Mouse (Mus musculus) macrophage (primary cell): ENCODE results near the gene Sept5. TPM values are rescaled to one million over a fixed set of nuclear protein-coding genes. Genes with fewer than 3 reads are reported as not detected.

ENCODE experiments used
- H3K27ac ChIP-seq: fragments of 350-480 bp; formaldehyde crosslinking; 2 replicates; pipeline ENCODE4 v1.9.0; 2021
- H3K36me3 ChIP-seq: fragments of 350-480 bp; formaldehyde crosslinking; 2 replicates; pipeline ENCODE4 v1.9.0; 2021; ENCODE audit errors: inconsistent target
- H3K4me3 ChIP-seq: fragments of 350-480 bp; formaldehyde crosslinking; 2 replicates; pipeline ENCODE4 v1.9.0; 2021; ENCODE audit errors: inconsistent target
- H3K79me2 ChIP-seq: fragments of 350-480 bp; formaldehyde crosslinking; 2 replicates; pipeline ENCODE4 v1.9.0; 2021; ENCODE audit errors: inconsistent target
- WGBS: methylation state at CpG from one replicate; pipeline ENCODE4 v1.1.7; 2026; ENCODE audit warnings: inconsistent platforms; ENCODE audit not compliant: missing documents; 5-methylcytosine and 5-hydroxymethylcytosine counted together
- polyA plus RNA-seq: library from polyadenylated mRNA; stranded (reverse); fragments of 250-400 nt; gene quantifications from 3 replicates; pipeline ENCODE4 v1.2.4, GENCODE M21; 2018; ENCODE audit warnings: inconsistent platforms

Sept5 gene
- polyA plus RNA-seq, 1 experiment from 2014 or later: 0.36 TPM

GRCm38 (mm10) chr16:18587847-18588737 is 41.7 kb downstream of the Sept5 start:
- WGBS: 9% methylated on average over 57 of the region's 57 CpGs
- H3K79me2 ChIP-seq: no peaks in the 10 kb centered on the region
- H3K36me3 ChIP-seq: no peaks in the 10 kb centered on the region
- H3K27ac ChIP-seq: no peak overlapping the region
- no peak overlapping the region for H3K4me3 ChIP-seq

- no peak overlapping the region for H3K4me3 ChIP-seq
- WGBS: 2% methylated on average over 39 of the region's 62 CpGs
Measured at GRCm38 (mm10) chr16:18586906-18587546, 42.7 kb downstream of the Sept5 start.

GRCm38 (mm10) chr16:18586076-18586905 is 43.5 kb downstream of the Sept5 start:
- Histone ChIP-seq H3K79me2 (no peaks in the 10 kb centered on the region), H3K27ac (no peak overlapping the region), H3K36me3 (no peaks in the 10 kb centered on the region), H3K4me3 (no peak overlapping the region)
- WGBS: 7% methylated on average over 80 of the region's 83 CpGs

More at GRCm38 (mm10) chr16:18586906-18587546, 42.7 kb downstream of the Sept5 start:
- Histone ChIP-seq H3K36me3 (no peaks in the 10 kb centered on the region), H3K79me2 (no peaks in the 10 kb centered on the region), H3K27ac (no peak overlapping the region)

- Histone ChIP-seq H3K27ac (no peak overlapping the region), H3K4me3 (no peak overlapping the region), H3K36me3 (no peaks in the 10 kb centered on the region), H3K79me2 (no peaks in the 10 kb centered on the region)
- 46% methylated on average over 10 of the region's 10 CpGs for WGBS
Measured at GRCm38 (mm10) chr16:18585676-18586075, 44.1 kb downstream of the Sept5 start.

- WGBS: 91% methylated on average over 10 of the region's 10 CpGs
- Histone ChIP-seq H3K79me2 (no peaks in the 10 kb centered on the region), H3K4me3 (no peak overlapping the region), H3K27ac (no peak overlapping the region), H3K36me3 (no peaks in the 10 kb centered on the region)
Measured at GRCm38 (mm10) chr16:18584901-18585510, 44.7 kb downstream of the Sept5 start.

GRCm38 (mm10) chr16:18583673-18584357 is 45.9 kb downstream of the Sept5 start:
- no peaks in the 10 kb centered on the region for H3K79me2 ChIP-seq
- WGBS: 97% methylated on average over 9 of the region's 10 CpGs
- H3K27ac ChIP-seq: no peak overlapping the region
- H3K4me3 ChIP-seq: no peak overlapping the region
- no peaks in the 10 kb centered on the region for H3K36me3 ChIP-seq

- WGBS: 67% methylated on average over 10 of the region's 10 CpGs
- Histone ChIP-seq H3K4me3 (no peak overlapping the region), H3K27ac (no peak overlapping the region), H3K79me2 (no peaks in the 10 kb centered on the region), H3K36me3 (no peaks in the 10 kb centered on the region)
Measured at GRCm38 (mm10) chr16:18583169-18583568, 46.6 kb downstream of the Sept5 start.

GRCm38 (mm10) chr16:18582426-18583148 is 47.2 kb downstream of the Sept5 start:
- H3K36me3 ChIP-seq: no peaks in the 10 kb centered on the region
- 7% methylated on average over 56 of the region's 67 CpGs for WGBS
- H3K27ac ChIP-seq: no peak overlapping the region
- H3K79me2 ChIP-seq: no peaks in the 10 kb centered on the region
- H3K4me3 ChIP-seq: no peak overlapping the region

GRCm38 (mm10) chr16:18581623-18582205 is 48.0 kb downstream of the Sept5 start:
- H3K4me3 ChIP-seq: no peak overlapping the region

GRCm38 (mm10) chr16:18581050-18581622 is 48.6 kb downstream of the Sept5 start:
- Histone ChIP-seq H3K4me3 (no peak overlapping the region), H3K36me3 (no peaks in the 10 kb centered on the region), H3K27ac (no peak overlapping the region), H3K79me2 (no peaks in the 10 kb centered on the region)
- WGBS: 13% methylated on average over 19 of the region's 21 CpGs

More at GRCm38 (mm10) chr16:18581623-18582205, 48.0 kb downstream of the Sept5 start:
- 2% methylated on average over 36 of the region's 66 CpGs for WGBS
- H3K36me3 ChIP-seq: no peaks in the 10 kb centered on the region
- H3K79me2 ChIP-seq: no peaks in the 10 kb centered on the region
- no peak overlapping the region for H3K27ac ChIP-seq

- H3K79me2 ChIP-seq: no peaks in the 10 kb centered on the region
- H3K36me3 ChIP-seq: no peaks in the 10 kb centered on the region
- 69% methylated on average over 2 of the region's 2 CpGs for WGBS
- H3K27ac ChIP-seq: no peak overlapping the region
- no peak overlapping the region for H3K4me3 ChIP-seq
Measured at GRCm38 (mm10) chr16:18580389-18580788, 49.4 kb downstream of the Sept5 start.

- no peak overlapping the region for H3K4me3 ChIP-seq
- 25% methylated on average over 5 of the region's 5 CpGs for WGBS
- H3K79me2 ChIP-seq: no peaks in the 10 kb centered on the region
- no peaks in the 10 kb centered on the region for H3K36me3 ChIP-seq
- no peak overlapping the region for H3K27ac ChIP-seq
Measured at GRCm38 (mm10) chr16:18577599-18578160, 52.1 kb downstream of the Sept5 start.
